Mouse (Mus musculus): ENCODE data around the gene Aagab.

DNA sequence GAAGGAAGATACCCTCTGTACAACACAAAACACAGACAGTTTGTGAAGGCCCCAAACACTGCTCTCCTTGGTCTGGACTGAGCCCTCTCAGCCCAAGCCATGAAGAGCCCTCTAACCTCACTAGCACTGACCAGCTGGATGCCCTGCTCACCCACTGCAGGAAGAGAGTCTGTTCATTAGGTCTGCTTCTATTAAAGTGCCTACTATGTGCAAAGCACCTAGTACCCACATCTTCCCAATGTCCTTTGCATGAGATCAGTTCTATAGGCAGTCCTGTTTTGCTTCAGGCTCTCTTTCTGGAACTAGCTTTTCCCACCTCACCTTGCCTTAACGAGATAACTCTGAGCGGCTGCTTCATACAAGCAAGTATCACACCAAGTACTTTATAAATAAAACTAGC, 80.5 kb downstream of the Aagab start:
- TF ChIP-seq CTCF (IDR thresholded peaks at IDR 0.05; ENCODE audit: low read depth, low read length) = no peak
- TF ChIP-seq POLR2A (IDR thresholded peaks at IDR 0.05; ENCODE audit: insufficient read depth, low read length) = no peak
- TF ChIP-seq EP300 (IDR thresholded peaks at IDR 0.05; ENCODE audit: insufficient read depth, low read depth, low read length) = no peak
